Mouse (Mus musculus) heart, embryonic 11.5 days (tissue): ENCODE results near the gene Plekhg1. TPM values are rescaled to one million over a fixed set of nuclear protein-coding genes. Genes with fewer than 3 reads are reported as not detected.

Source experiments
- ATAC-seq: fragments of 200-750 bp; cut with Nextera tagmentation; replicated peaks from 2 replicates; pipeline ENCODE4 v1.8.0; 2017; ENCODE audit warnings: moderate library complexity; ENCODE audit not compliant: insufficient number of reproducible peaks, low FRiP score, low TSS enrichment
- H3K27ac ChIP-seq: fragments of 300-500 bp; sonication (generic); 2 replicates; pipeline ENCODE4 v1.5.1; 2014; ENCODE audit warnings: mild to moderate bottlenecking, low read depth, low read length
- H3K27me3 ChIP-seq: fragments of 300-500 bp; sonication (generic); 2 replicates; pipeline ENCODE4 v1.6.1; 2014; ENCODE audit warnings: mild to moderate bottlenecking, low read length, mixed read lengths; ENCODE audit not compliant: control insufficient read depth, insufficient read depth
- H3K36me3 ChIP-seq: fragments of 300-500 bp; sonication (generic); 2 replicates; pipeline ENCODE4 v1.6.1; 2014; ENCODE audit warnings: mild to moderate bottlenecking, low read length, moderate library complexity, mixed read lengths; ENCODE audit not compliant: control insufficient read depth, insufficient read depth
- H3K4me1 ChIP-seq: fragments of 300-500 bp; sonication (generic); 2 replicates; pipeline ENCODE4 v1.6.1; 2014; ENCODE audit warnings: low read length; ENCODE audit not compliant: control insufficient read depth, insufficient read depth
- H3K4me2 ChIP-seq: fragments of 300-500 bp; sonication (generic); 2 replicates; pipeline ENCODE4 v1.6.1; 2014; ENCODE audit warnings: mild to moderate bottlenecking, moderate library complexity
- H3K4me3 ChIP-seq: fragments of 300-500 bp; sonication (generic); 2 replicates; pipeline ENCODE4 v1.5.1; 2014; ENCODE audit warnings: low read depth, low read length
- H3K9ac ChIP-seq: fragments of 300-500 bp; sonication (generic); 2 replicates; pipeline ENCODE4 v1.6.1; 2014; ENCODE audit warnings: mild to moderate bottlenecking, low read depth, low read length, moderate library complexity
- H3K9me3 ChIP-seq: fragments of 300-500 bp; sonication (generic); replicated peaks from 2 replicates; pipeline ENCODE4 v1.6.1; 2016; ENCODE audit warnings: low read length; ENCODE audit not compliant: control insufficient read depth
- WGBS: fragments of 180-500 bp; shearing (Covaris S2); extraction: QIAGEN DNeasy Blood & Tissue Kit; methylation state at CpG from one replicate; pipeline ENCODE4 v1.1.7; 2014; ENCODE audit not compliant: insufficient replicate concordance; 5-methylcytosine and 5-hydroxymethylcytosine counted together
- polyA plus RNA-seq: library from polyadenylated mRNA; unstranded; fragments of >200 nt; fragmentation: Nextera tagmentation; extraction: Ambion mirVana; gene quantifications from 2 replicates; pipeline ENCODE4 v1.2.1, GENCODE M21; 2014

Gene Plekhg1
- polyA plus RNA-seq, 1 experiment from 2014 or later: 6.2 TPM

GRCm38 (mm10) chr10:3749580-3749979 lies 9.4 kb downstream of the Plekhg1 start:
- H3K9me3 ChIP-seq: no peaks in the 10 kb centered on the region
- 66% methylated on average over 1 of the region's 1 CpGs for WGBS
- no peak for ATAC-seq
- no peak overlapping the region for H3K9ac ChIP-seq
- no peaks in the 10 kb centered on the region for H3K36me3 ChIP-seq
- H3K4me3 ChIP-seq: no peak overlapping the region
- H3K27me3 ChIP-seq: no peaks in the 10 kb centered on the region
- H3K4me1 ChIP-seq: peaks cover 4% of the 10 kb centered on the region; the same call in 1 of the 2 replicates
- H3K4me2 ChIP-seq: no peak overlapping the region
- H3K27ac ChIP-seq: no peak overlapping the region

- no peak for ATAC-seq
- Histone ChIP-seq H3K4me3 (no peak overlapping the region), H3K9ac (no peak overlapping the region), H3K9me3 (no peaks in the 10 kb centered on the region), H3K4me1 (no peaks in the 10 kb centered on the region), H3K27me3 (no peaks in the 10 kb centered on the region), H3K27ac (no peak overlapping the region), H3K36me3 (no peaks in the 10 kb centered on the region), H3K4me2 (no peak overlapping the region)
- WGBS: 66% methylated on average over 5 of the region's 5 CpGs
Observed at GRCm38 (mm10) chr10:3761992-3762391, 21.8 kb downstream of the Plekhg1 start.

DNA sequence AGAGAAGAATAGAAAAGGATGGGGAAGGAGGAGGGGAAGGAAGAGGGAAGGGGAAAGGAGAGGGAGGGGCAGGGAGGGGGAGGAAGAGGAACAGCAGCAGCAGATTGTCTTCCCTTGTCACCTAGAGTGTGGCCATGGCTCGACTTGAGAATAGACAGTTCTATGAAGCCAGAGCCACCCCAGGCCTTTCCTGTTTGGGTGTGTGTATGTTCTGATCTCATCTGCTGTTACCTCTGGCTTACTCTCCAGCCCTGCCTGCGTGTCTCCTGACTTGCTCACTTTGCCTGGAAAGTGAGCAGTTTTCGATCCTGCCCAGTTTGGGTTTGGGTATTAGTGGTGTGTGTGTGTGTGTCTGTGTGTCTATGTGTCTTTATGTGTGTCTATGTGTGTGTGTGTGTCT lies 23.0 kb downstream of the Plekhg1 start:
- WGBS: 52% methylated on average over 3 of the region's 3 CpGs
- Histone ChIP-seq H3K9me3 (no peaks in the 10 kb centered on the region), H3K4me2 (no peak overlapping the region), H3K36me3 (no peaks in the 10 kb centered on the region), H3K4me1 (no peaks in the 10 kb centered on the region), H3K27ac (no peak overlapping the region), H3K4me3 (no peak overlapping the region), H3K27me3 (no peaks in the 10 kb centered on the region), H3K9ac (no peak overlapping the region)
- no peak for ATAC-seq

- Histone ChIP-seq H3K4me3 (no peak overlapping the region), H3K27me3 (no peaks in the 10 kb centered on the region), H3K27ac (no peak overlapping the region), H3K9ac (no peak overlapping the region), H3K4me1 (no peaks in the 10 kb centered on the region), H3K36me3 (no peaks in the 10 kb centered on the region), H3K9me3 (no peaks in the 10 kb centered on the region), H3K4me2 (no peak overlapping the region)
- no peak for ATAC-seq
- 92% methylated on average over 5 of the region's 5 CpGs for WGBS
Observed at GRCm38 (mm10) chr10:3769131-3769530, 29.0 kb downstream of the Plekhg1 start.

- Histone ChIP-seq H3K9me3 (no peaks in the 10 kb centered on the region), H3K4me3 (no peak overlapping the region), H3K36me3 (no peaks in the 10 kb centered on the region), H3K4me1 (no peaks in the 10 kb centered on the region), H3K27me3 (no peaks in the 10 kb centered on the region), H3K4me2 (no peak overlapping the region), H3K9ac (no peak overlapping the region), H3K27ac (no peak overlapping the region)
- no peak for ATAC-seq
- WGBS: 72% methylated on average over 2 of the region's 2 CpGs
Observed at GRCm38 (mm10) chr10:3774330-3774729, 34.2 kb downstream of the Plekhg1 start.

DNA sequence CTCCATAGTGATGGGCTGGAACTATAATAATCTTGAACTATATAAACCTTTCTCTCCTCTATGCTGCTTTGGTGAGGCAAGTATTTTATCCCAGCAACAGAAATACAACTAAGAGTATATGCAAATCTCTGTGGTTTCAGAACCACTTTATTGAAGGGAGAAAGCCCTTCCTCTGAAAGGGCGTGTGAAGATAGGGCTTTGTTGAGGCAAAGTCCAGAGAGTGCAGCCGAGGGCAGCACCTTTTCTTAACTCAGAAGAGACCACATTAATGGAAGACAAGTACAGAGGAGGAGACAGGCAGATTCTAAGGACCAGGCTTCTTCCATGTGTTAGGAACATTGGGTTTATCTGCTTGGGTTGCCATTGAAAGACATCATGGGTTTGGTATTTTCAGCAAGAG lies 36.6 kb downstream of the Plekhg1 start:
- no peaks in the 10 kb centered on the region for H3K36me3 ChIP-seq
- no peak overlapping the region for H3K27ac ChIP-seq
- ATAC-seq: no peak
- WGBS: 84% methylated on average over 2 of the region's 2 CpGs
- H3K9ac ChIP-seq: no peak overlapping the region
- H3K4me3 ChIP-seq: no peak overlapping the region
- H3K27me3 ChIP-seq: no peaks in the 10 kb centered on the region
- no peaks in the 10 kb centered on the region for H3K9me3 ChIP-seq
- H3K4me2 ChIP-seq: no peak overlapping the region
- no peaks in the 10 kb centered on the region for H3K4me1 ChIP-seq

GRCm38 (mm10) chr10:3785362-3785761 lies 45.2 kb downstream of the Plekhg1 start:
- Histone ChIP-seq H3K9me3 (no peaks in the 10 kb centered on the region), H3K27me3 (no peaks in the 10 kb centered on the region), H3K4me2 (no peak overlapping the region), H3K36me3 (no peaks in the 10 kb centered on the region), H3K4me3 (no peak overlapping the region), H3K27ac (no peak overlapping the region), H3K4me1 (peaks cover 12% of the 10 kb centered on the region), H3K9ac (no peak overlapping the region)
- WGBS: 89% methylated on average over 4 of the region's 4 CpGs
- ATAC-seq: no peak

DNA sequence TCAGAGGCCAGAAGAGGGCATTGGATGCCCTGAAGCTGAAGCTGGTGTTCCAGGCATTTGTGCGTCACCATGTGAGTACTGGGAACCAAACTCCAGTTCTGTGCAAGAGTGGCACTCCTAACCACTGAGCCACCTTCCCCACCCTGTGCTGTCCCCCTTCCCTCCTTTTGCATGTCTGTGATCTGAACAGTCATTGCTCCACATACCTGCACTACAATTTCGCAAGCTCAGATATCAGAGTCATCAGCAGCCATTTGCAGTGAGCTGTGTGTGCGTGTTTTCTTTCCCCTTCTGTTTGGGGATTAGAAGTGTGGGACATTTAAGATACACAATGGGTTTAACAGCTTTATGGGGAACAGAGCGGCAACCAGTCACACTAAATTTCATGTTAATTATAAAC lies 46.4 kb downstream of the Plekhg1 start:
- H3K4me2 ChIP-seq: no peak overlapping the region
- no peak overlapping the region for H3K4me3 ChIP-seq
- no peak overlapping the region for H3K27ac ChIP-seq
- 80% methylated on average over 4 of the region's 4 CpGs for WGBS
- no peaks in the 10 kb centered on the region for H3K27me3 ChIP-seq
- H3K36me3 ChIP-seq: no peaks in the 10 kb centered on the region
- no peak overlapping the region for H3K9ac ChIP-seq
- H3K9me3 ChIP-seq: no peaks in the 10 kb centered on the region
- no peak for ATAC-seq
- peaks cover 12% of the 10 kb centered on the region for H3K4me1 ChIP-seq

- Histone ChIP-seq H3K9ac (no peak overlapping the region), H3K4me3 (no peak overlapping the region), H3K36me3 (no peaks in the 10 kb centered on the region), H3K9me3 (no peaks in the 10 kb centered on the region), H3K4me2 (no peak overlapping the region), H3K27ac (no peak overlapping the region), H3K27me3 (no peaks in the 10 kb centered on the region), H3K4me1 (peaks cover 12% of the 10 kb centered on the region)
- ATAC-seq: no peak
- WGBS: 14% methylated on average over 5 of the region's 5 CpGs
Observed at GRCm38 (mm10) chr10:3787006-3787405, 46.8 kb downstream of the Plekhg1 start.
